Mouse (Mus musculus) kidney, embryonic 15.5 days (tissue): Measurements from ENCODE around the gene Lmf1. TPM values are rescaled to one million over a fixed set of nuclear protein-coding genes. Genes with fewer than 3 reads are reported as not detected.

Source experiments
- ATAC-seq: fragments of 200-750 bp; cut with Nextera tagmentation; replicated peaks from 2 replicates; pipeline ENCODE4 v1.8.0; 2017; ENCODE audit warnings: moderate TSS enrichment; ENCODE audit not compliant: low FRiP score
- H3K27ac ChIP-seq: fragments of 300-500 bp; sonication (generic); 2 replicates; pipeline ENCODE4 v1.5.1; 2015; ENCODE audit warnings: mild to moderate bottlenecking, inconsistent platforms
- H3K27me3 ChIP-seq: fragments of 300-500 bp; sonication (generic); 2 replicates; pipeline ENCODE4 v1.6.1; 2015; ENCODE audit warnings: inconsistent platforms
- H3K36me3 ChIP-seq: fragments of 300-500 bp; sonication (generic); 2 replicates; pipeline ENCODE4 v1.6.1; 2015; ENCODE audit warnings: inconsistent platforms
- H3K4me1 ChIP-seq: fragments of 300-500 bp; sonication (generic); 2 replicates; pipeline ENCODE4 v1.6.1; 2015; ENCODE audit warnings: inconsistent platforms
- H3K4me2 ChIP-seq: fragments of 300-500 bp; sonication (generic); 2 replicates; pipeline ENCODE4 v1.6.1; 2015; ENCODE audit warnings: moderate library complexity, mild to moderate bottlenecking, inconsistent platforms
- H3K4me3 ChIP-seq: fragments of 300-500 bp; sonication (generic); replicated peaks from 2 replicates; pipeline ENCODE4 v1.5.1; 2015; ENCODE audit warnings: mild to moderate bottlenecking, inconsistent platforms
- H3K9ac ChIP-seq: fragments of 300-500 bp; sonication (generic); 2 replicates; pipeline ENCODE4 v1.6.1; 2015; ENCODE audit warnings: mild to moderate bottlenecking, inconsistent platforms
- H3K9me3 ChIP-seq: fragments of 300-500 bp; sonication (generic); replicated peaks from 2 replicates; pipeline ENCODE4 v1.6.1; 2016; ENCODE audit warnings: inconsistent platforms
- WGBS: fragments of 180-500 bp; shearing (Covaris S2); methylation state at CpG from one replicate; pipeline ENCODE4 v1.1.7; 2015; ENCODE audit warnings: mixed read lengths; 5-methylcytosine and 5-hydroxymethylcytosine counted together
- polyA plus RNA-seq: library from polyadenylated mRNA; unstranded; fragments of >200 nt; fragmentation: Nextera tagmentation; extraction: Ambion mirVana; gene quantifications from 2 replicates; pipeline ENCODE4 v1.2.1, GENCODE M21; 2015

Gene Lmf1
- polyA plus RNA-seq, 1 experiment from 2014 or later, result 32.1 TPM

DNA sequence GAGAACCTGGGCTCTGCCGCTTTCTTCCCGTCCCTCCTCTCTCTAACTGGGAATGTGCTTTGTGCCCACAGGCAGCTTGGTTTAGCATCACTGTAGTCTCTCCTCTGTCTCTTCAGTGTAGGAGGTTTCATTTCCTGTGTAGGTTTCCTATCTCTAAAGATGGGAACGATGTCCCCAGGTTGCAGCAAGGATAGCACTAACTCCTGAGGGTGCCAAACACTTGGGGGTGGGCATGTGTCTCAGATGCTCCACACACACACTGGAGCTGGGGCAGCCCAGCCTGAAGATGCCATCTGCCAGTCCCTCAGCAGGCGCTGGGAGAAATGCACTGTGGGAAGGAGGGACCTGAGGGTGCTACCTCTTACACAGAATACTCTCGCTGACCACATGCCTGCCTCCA is 56.9 kb downstream of the Lmf1 start:
- no peak overlapping the region for H3K27ac ChIP-seq
- no peak overlapping the region for H3K9ac ChIP-seq
- WGBS, result 82% methylated on average over 5 of the region's 5 CpGs
- peaks cover 19% of the 10 kb centered on the region; the same call in 1 of the 2 replicates for H3K36me3 ChIP-seq
- no peaks in the 10 kb centered on the region for H3K9me3 ChIP-seq
- no peak overlapping the region for H3K4me3 ChIP-seq
- no peak overlapping the region for H3K4me2 ChIP-seq
- no peaks in the 10 kb centered on the region for H3K27me3 ChIP-seq
- ATAC-seq, result no peak
- peaks cover 15% of the 10 kb centered on the region for H3K4me1 ChIP-seq

DNA sequence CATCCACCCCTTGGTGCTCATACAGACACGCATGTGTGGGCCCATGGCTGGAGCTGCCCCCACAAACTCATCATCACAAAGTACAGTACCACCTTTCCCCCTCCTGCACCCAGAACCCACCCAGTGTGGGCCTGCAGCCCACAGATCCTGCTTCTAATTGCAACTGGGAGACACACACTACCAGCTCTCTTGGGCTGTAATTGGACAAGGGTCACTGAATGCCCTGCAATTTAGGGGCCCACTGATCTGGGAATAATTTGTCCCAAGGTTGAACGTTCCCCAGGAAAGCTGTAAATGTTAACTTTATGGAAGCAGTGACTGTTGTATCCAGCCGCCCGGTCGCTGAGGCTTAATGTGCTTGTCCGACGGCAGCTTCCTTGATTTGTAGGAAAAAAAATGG is 59.1 kb downstream of the Lmf1 start:
- WGBS, result 44% methylated on average over 7 of the region's 7 CpGs
- no peak for ATAC-seq
- Histone ChIP-seq H3K36me3 (0 out of 2 replicates have a peak, but pooled peaks cover 10% of the 10 kb centered on the region), H3K4me2 (no peak overlapping the region), H3K27me3 (no peaks in the 10 kb centered on the region), H3K9me3 (no peaks in the 10 kb centered on the region), H3K4me3 (no peak overlapping the region), H3K9ac (no peak overlapping the region), H3K4me1 (peaks cover 23% of the 10 kb centered on the region), H3K27ac (no peak overlapping the region)

DNA sequence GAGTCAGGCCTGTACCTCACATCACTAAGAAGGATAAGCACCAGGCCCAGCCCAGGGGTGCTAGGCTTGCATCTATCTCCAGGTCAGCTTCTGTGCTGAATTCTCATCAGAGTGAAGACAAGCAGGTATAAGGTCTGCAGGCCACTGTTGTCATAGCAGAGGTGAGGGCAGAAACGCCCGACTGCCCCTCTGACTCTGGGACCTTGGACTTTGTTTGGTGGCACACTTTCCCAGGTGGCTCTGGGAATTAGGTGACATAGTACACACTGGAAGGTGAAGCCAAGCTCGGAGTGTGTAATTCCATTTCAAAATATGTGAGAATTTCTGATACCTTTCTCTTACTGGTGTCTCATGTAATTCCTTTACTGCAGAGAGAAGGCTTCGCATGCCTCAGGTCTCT is 59.6 kb downstream of the Lmf1 start:
- Histone ChIP-seq H3K4me1 (peaks cover 28% of the 10 kb centered on the region), H3K27ac (no peak overlapping the region)
- 63% methylated on average over 4 of the region's 4 CpGs for WGBS

DNA sequence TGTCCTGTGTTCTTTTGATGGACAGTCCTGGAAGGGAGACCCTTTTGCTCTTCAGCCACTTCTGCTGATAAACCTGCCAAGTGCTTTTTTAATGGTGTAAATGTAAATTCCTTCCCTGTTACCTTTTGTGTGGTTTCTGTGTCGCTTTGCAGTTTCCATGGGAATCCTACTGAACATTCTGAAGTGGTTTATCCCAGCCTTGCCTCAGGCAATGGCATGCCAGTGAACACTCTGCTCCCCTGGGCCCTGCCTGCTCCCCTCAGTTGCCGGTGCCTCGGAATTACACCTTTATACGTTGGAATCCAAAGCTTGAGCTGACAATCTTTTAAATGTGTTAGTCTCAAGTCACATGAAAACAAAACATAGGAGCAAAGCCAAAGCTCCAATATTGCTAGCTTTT is 62.1 kb downstream of the Lmf1 start:
- H3K9ac ChIP-seq, result no peak overlapping the region
- ATAC-seq, result no peak
- 55% methylated on average over 4 of the region's 4 CpGs for WGBS
- H3K9me3 ChIP-seq, result no peaks in the 10 kb centered on the region
- H3K27me3 ChIP-seq, result no peaks in the 10 kb centered on the region
- H3K4me3 ChIP-seq, result no peak overlapping the region
- 0 out of 2 replicates have a peak, but pooled peaks cover 7% of the 10 kb centered on the region for H3K36me3 ChIP-seq
- H3K4me1 ChIP-seq, result peaks cover 30% of the 10 kb centered on the region
- no peak overlapping the region for H3K4me2 ChIP-seq
- H3K27ac ChIP-seq, result no peak overlapping the region

More for the DNA sequence above, 59.6 kb downstream of the Lmf1 start:
- Histone ChIP-seq H3K9me3 (no peaks in the 10 kb centered on the region), H3K36me3 (0 out of 2 replicates have a peak, but pooled peaks cover 9% of the 10 kb centered on the region), H3K4me2 (no peak overlapping the region), H3K27me3 (no peaks in the 10 kb centered on the region), H3K9ac (no peak overlapping the region), H3K4me3 (no peak overlapping the region)
- no peak for ATAC-seq

DNA sequence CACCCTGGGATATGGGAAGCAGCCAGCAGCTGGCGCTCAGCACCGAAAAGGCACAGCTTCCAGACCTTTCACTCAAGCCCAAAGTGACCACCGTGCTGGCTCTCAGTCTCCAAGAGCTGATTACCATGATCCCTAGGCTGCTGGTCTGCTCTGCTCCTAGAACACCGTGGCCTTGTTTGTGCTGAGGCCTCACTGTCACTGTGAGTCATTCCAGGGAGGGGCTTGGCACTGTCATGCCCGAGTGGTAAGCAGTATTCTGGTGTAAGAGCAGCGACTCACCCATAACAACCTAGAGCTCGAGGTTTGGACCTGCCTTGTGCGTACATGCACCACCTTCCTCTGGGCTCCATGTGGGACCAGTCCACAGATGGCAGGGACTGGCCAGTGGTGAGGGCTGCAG is 63.1 kb downstream of the Lmf1 start:
- Histone ChIP-seq H3K36me3 (0 out of 2 replicates have a peak, but pooled peaks cover 7% of the 10 kb centered on the region), H3K27ac (no peak overlapping the region), H3K9ac (no peak overlapping the region), H3K27me3 (no peaks in the 10 kb centered on the region), H3K4me2 (no peak overlapping the region), H3K4me1 (peaks cover 30% of the 10 kb centered on the region), H3K4me3 (no peak overlapping the region), H3K9me3 (no peaks in the 10 kb centered on the region)
- 53% methylated on average over 8 of the region's 8 CpGs for whole genome bisulfite sequencing
- ATAC-seq, result peak; percentile 47

DNA sequence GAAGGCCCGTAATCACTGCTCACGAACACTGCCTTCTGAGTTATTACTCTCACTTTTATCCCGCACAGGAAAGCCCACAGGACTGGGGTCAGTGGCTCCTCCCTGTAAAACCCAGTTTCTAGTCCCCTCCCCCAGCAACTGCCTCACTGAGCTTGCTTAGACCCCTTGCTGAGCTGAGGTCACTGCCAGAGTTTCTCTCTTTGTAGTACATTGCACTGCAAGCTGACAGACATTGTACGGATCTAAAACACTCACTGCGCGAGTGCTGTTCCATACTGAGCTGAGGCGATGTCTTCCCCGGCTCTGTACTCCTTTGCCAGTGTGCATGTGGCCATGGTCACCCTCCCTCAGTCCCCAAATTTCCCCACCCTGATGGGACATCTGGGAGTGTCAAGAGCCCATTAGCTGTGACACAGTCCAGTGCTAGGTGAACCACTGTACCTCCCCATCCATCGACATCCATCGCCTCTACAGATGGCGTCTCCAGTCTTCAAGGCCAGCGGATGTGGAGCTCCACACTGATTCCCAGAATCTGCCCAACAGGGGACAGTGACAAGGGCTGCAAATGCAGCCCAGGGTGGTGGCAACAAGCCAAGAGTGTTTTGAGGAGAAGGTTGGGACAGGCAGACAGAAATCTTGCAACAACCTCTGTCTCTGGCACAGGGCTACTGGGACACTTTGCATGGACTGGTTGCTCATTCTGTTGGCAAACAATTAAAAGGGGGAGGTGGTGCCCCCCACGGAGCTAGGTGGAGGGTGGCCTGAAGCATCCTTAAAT is 64.8 kb downstream of the Lmf1 start:
- Histone ChIP-seq H3K9me3 (no peaks in the 10 kb centered on the region), H3K4me2 (no peak overlapping the region), H3K36me3 (0 out of 2 replicates have a peak, but pooled peaks cover 3% of the 10 kb centered on the region), H3K27ac (no peak overlapping the region), H3K4me1 (peaks cover 34% of the 10 kb centered on the region), H3K27me3 (no peaks in the 10 kb centered on the region), H3K4me3 (no peak overlapping the region), H3K9ac (no peak overlapping the region)
- 59% methylated on average over 13 of the region's 13 CpGs for WGBS
- ATAC-seq, result 0 out of 2 replicates have a peak, but pooled peaks have one; percentile 12

DNA sequence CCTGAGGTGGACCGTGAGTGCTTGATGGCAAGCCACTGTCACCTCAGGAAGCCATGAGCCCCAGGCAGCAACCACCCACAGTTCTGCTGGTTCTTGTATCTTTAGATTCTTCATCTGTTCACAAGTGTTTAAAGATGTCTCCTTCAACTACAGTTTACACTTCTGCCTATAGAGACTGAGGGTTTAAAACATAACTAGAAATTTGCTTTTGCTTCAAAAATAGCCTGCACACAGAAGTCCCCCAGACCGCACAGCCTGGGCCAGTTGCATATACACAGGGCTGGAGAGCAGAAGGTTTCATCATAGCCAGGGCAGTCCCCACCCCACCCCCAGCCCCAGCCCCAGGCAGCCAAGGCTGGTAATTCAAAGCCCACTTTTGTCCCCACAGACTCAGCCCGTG is 65.9 kb downstream of the Lmf1 start:
- H3K4me2 ChIP-seq, result no peak overlapping the region
- no peaks in the 10 kb centered on the region for H3K9me3 ChIP-seq
- peaks cover 35% of the 10 kb centered on the region for H3K4me1 ChIP-seq
- peaks cover 6% of the 10 kb centered on the region; the same call in 1 of the 2 replicates for H3K36me3 ChIP-seq
- no peak for ATAC-seq
- H3K27ac ChIP-seq, result no peak overlapping the region
- H3K9ac ChIP-seq, result no peak overlapping the region
- 83% methylated on average over 3 of the region's 3 CpGs for WGBS
- no peak overlapping the region for H3K4me3 ChIP-seq
- no peaks in the 10 kb centered on the region for H3K27me3 ChIP-seq

DNA sequence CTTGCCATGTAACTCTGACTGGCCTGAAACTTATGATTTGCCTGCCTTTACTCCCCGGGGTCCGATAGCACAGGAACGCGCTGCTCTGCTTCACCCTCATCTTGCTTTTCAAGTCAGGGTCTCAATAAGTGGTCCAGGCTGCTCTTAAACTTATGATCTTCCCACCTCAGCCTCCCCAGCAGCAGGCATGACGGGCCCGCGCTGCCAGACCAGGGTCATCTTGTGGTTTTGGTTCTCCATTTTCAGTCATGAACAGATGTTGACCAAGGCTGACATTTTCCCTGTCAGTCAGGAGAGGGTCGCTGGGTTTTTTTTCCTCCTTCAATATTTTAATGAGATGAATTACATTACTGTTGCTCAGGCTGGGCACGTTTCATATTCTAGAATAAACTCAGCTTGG is 66.8 kb downstream of the Lmf1 start:
- no peak for ATAC-seq
- 81% methylated on average over 9 of the region's 9 CpGs for WGBS

DNA sequence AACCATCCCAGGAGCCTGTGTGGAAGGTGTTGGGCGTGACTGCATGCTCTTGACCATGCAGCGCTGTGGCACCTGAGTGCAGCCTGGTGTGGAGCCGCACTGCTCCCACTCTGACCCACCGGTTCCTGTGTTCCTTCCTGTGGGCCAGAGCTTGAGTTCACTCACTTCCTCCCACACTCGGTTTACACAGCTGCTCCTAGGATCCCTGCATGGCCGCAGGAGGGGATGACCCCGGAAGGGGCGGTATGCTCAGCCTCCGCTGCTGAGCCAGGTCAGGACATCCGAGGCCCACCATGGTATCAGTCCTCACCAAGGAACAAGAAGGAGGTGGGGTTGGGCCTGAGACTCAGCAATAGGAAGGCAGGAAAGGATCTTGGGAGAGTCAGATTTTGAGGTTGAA is 69.0 kb downstream of the Lmf1 start:
- H3K27ac ChIP-seq, result 0 out of 2 replicates have a peak overlapping the region, but pooled peaks have one; percentile 2
- 41% methylated on average over 10 of the region's 10 CpGs for WGBS

More for the DNA sequence above, 66.8 kb downstream of the Lmf1 start:
- no peak overlapping the region for H3K4me3 ChIP-seq
- H3K27me3 ChIP-seq, result no peaks in the 10 kb centered on the region
- H3K4me1 ChIP-seq, result peaks cover 35% of the 10 kb centered on the region
- H3K27ac ChIP-seq, result no peak overlapping the region
- no peak overlapping the region for H3K4me2 ChIP-seq
- H3K36me3 ChIP-seq, result peaks cover 9% of the 10 kb centered on the region; the same call in 1 of the 2 replicates
- H3K9ac ChIP-seq, result no peak overlapping the region
- H3K9me3 ChIP-seq, result no peaks in the 10 kb centered on the region

DNA sequence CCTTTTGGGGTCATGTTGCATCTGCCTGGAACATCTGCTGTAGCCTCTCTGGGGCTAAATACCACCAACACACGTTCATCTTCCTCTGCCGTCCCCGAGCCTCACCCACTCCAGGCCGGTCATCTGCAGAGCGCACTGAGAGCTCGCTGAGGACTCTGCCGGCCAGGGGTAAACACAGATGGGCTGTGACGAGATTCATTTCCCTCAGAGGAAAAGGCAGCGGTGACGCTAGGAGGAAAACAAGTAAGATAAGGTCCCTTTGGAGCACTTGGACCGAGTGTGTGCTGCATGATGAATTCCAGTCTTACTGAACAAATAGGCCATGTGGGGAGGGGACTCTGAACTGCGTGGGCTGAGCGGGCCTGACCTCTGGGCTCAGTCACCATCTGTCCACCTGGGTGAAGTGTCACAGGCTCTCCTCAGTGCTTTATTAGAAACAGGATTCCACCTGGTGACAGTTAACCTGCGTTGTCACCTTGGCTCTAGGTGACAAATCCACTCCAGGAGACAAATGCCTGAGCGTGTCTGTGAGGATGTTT is 69.9 kb downstream of the Lmf1 start:
- H3K4me3 ChIP-seq, result no peak overlapping the region
- H3K36me3 ChIP-seq, result peaks cover 9% of the 10 kb centered on the region; the same call in 1 of the 2 replicates
- H3K4me2 ChIP-seq, result no peak overlapping the region
- no peak overlapping the region for H3K9ac ChIP-seq
- H3K27me3 ChIP-seq, result no peaks in the 10 kb centered on the region
- 0 out of 2 replicates have a peak overlapping the region, but pooled peaks have one; percentile 2 for H3K27ac ChIP-seq
- H3K9me3 ChIP-seq, result no peaks in the 10 kb centered on the region
- WGBS, result 40% methylated on average over 15 of the region's 15 CpGs
- peaks cover 19% of the 10 kb centered on the region for H3K4me1 ChIP-seq
- ATAC-seq, result no peak

More for the DNA sequence above, 69.0 kb downstream of the Lmf1 start:
- H3K4me1 ChIP-seq, result peaks cover 27% of the 10 kb centered on the region
- no peaks in the 10 kb centered on the region for H3K27me3 ChIP-seq
- no peaks in the 10 kb centered on the region for H3K9me3 ChIP-seq
- H3K9ac ChIP-seq, result no peak overlapping the region
- no peak overlapping the region for H3K4me3 ChIP-seq
- no peak overlapping the region for H3K4me2 ChIP-seq
- 0 out of 2 replicates have a peak, but pooled peaks have one; percentile 21 for ATAC-seq
- H3K36me3 ChIP-seq, result peaks cover 9% of the 10 kb centered on the region; the same call in 1 of the 2 replicates

DNA sequence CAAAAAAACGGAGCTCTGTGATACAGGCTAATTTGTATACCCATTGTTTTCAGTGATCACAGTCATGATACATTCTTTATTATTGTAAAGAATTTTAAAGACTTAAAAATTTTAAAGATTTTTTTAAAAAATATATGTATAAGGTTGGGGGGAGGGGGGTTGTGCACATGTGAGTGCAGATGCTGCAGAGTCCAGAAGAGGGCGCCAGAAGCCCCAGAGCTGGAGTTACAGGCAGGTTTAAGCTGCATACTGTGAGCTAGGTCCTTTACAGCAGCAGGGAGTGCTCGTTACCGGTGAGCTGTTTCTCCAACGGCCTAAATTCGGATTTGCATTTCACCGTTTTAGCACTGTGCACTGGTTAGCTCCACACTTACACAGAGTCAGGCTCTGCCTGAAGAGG is 71.8 kb downstream of the Lmf1 start:
- no peak for ATAC-seq
- Histone ChIP-seq H3K9me3 (no peaks in the 10 kb centered on the region), H3K27me3 (no peaks in the 10 kb centered on the region), H3K27ac (no peak overlapping the region), H3K9ac (no peak overlapping the region), H3K4me3 (no peak overlapping the region), H3K4me2 (no peak overlapping the region), H3K36me3 (peaks cover 17% of the 10 kb centered on the region), H3K4me1 (peaks cover 13% of the 10 kb centered on the region)
- 86% methylated on average over 7 of the region's 7 CpGs for WGBS

DNA sequence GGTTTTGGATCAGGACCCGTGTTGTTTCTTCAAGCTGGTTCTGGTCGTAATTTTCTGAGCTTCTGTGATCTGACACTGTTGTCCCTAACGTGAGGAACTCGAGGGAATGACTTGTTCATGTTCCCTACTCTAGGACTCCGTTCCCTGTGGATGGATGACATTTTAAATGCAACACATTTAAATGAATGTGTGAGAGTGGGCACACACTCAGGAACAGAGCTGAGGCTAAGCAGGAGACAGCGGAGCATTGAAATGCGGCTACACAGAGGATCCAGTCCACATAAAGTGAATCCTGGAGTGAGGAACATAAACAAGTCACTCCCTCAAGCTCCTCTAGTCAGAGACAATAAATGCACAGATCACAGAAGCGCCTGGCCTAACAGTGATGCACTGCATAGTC is 73.4 kb downstream of the Lmf1 start:
- Histone ChIP-seq H3K4me1 (peaks cover 19% of the 10 kb centered on the region), H3K9ac (no peak overlapping the region), H3K4me3 (no peak overlapping the region), H3K27ac (no peak overlapping the region), H3K9me3 (no peaks in the 10 kb centered on the region), H3K36me3 (peaks cover 24% of the 10 kb centered on the region), H3K4me2 (no peak overlapping the region), H3K27me3 (no peaks in the 10 kb centered on the region)
- 67% methylated on average over 8 of the region's 8 CpGs for WGBS
- no peak for ATAC-seq
